8 mouse cellular contexts compared by ENCODE assay signal in genomic region chr5:23675499-23676155, GRCm38 (mm10). TPM values are rescaled to one million over a fixed set of nuclear protein-coding genes. Genes with fewer than 3 reads are reported as not detected.
DNase-seq lines count a peak whose midpoint lies in the region; ATAC-seq and TF ChIP-seq lines count a peak whose summit lies in the region.

No protein-coding gene starts in this region.

- no peaks in the 10 kb centered on the region for H3K9me3 ChIP-seq in ES-Bruce4 (replicated peaks; ENCODE audit: control insufficient read depth, insufficient read depth, low read length, poor library complexity, severe bottlenecking)
- H3K9me3 ChIP-seq in forebrain, embryonic 12.5 days = no peaks in the 10 kb centered on the region
- H3K9me3 ChIP-seq in heart, embryonic 16.5 days (replicated peaks; ENCODE audit: control insufficient read depth, low read length) = no peaks in the 10 kb centered on the region
- no peaks in the 10 kb centered on the region for H3K9me3 ChIP-seq in liver, postnatal 0 days (ENCODE audit: low read length)
- no peaks in the 10 kb centered on the region for H3K9me3 ChIP-seq in neural tube, embryonic 15.5 days (replicated peaks)

- no peaks in the 10 kb centered on the region for H3K27me3 ChIP-seq in ES-Bruce4 (ENCODE audit: control insufficient read depth, insufficient read depth, low read length, poor library complexity, severe bottlenecking)
- no peaks in the 10 kb centered on the region for H3K27me3 ChIP-seq in forebrain, embryonic 12.5 days
- H3K27me3 ChIP-seq in heart, embryonic 16.5 days (ENCODE audit: control insufficient read depth, insufficient read depth, low read length) = no peaks in the 10 kb centered on the region
- peaks cover 14% of the 10 kb centered on the region for H3K27me3 ChIP-seq in liver, postnatal 0 days (ENCODE audit: insufficient read depth, low read length)
- H3K27me3 ChIP-seq in neural tube, embryonic 15.5 days (replicated peaks) = no peaks in the 10 kb centered on the region
- H3K27me3 ChIP-seq in thymus, adult 2 months (ENCODE audit: control insufficient read depth, insufficient read depth, low read length) = no peaks in the 10 kb centered on the region

- H3K4me1 ChIP-seq in ES-Bruce4 (ENCODE audit: control insufficient read depth, insufficient read depth, low read length) = no peaks in the 10 kb centered on the region
- peaks cover 3% of the 10 kb centered on the region; the same call in 1 of the 2 replicates for H3K4me1 ChIP-seq in forebrain, embryonic 12.5 days
- peaks cover 11% of the 10 kb centered on the region for H3K4me1 ChIP-seq in heart, embryonic 16.5 days (ENCODE audit: control insufficient read depth, insufficient read depth, low read length)
- peaks cover 3% of the 10 kb centered on the region; the same call in 1 of the 2 replicates for H3K4me1 ChIP-seq in liver, postnatal 0 days (ENCODE audit: insufficient read depth)
- peaks cover 18% of the 10 kb centered on the region for H3K4me1 ChIP-seq in neural tube, embryonic 15.5 days
- H3K4me1 ChIP-seq in thymus, adult 2 months (replicated peaks; ENCODE audit: control insufficient read depth, insufficient read depth, low read length) = no peaks in the 10 kb centered on the region; the same call in 1 of the 2 replicates

- peak; percentile 90 for ATAC-seq in forebrain, embryonic 12.5 days (ENCODE audit: low FRiP score)
- ATAC-seq in heart, embryonic 16.5 days (replicated peaks; ENCODE audit: extremely low read depth, insufficient read depth, low FRiP score) = peak; percentile 88
- peak; percentile 80 for ATAC-seq in liver, postnatal 0 days
- ATAC-seq in neural tube, embryonic 15.5 days (ENCODE audit: low FRiP score) = peak; percentile 94

- H3K4me3 ChIP-seq in ES-Bruce4 (ENCODE audit: low read depth, low read length) = peak overlapping the region; percentile 88
- peak overlapping the region; percentile 92 for H3K4me3 ChIP-seq in forebrain, embryonic 12.5 days (replicated peaks)
- H3K4me3 ChIP-seq in heart, embryonic 16.5 days (ENCODE audit: low read length) = peak overlapping the region; percentile 97
- peak overlapping the region; percentile 79 for H3K4me3 ChIP-seq in liver, postnatal 0 days (ENCODE audit: low read depth, low read length)
- peak overlapping the region; percentile 94 for H3K4me3 ChIP-seq in neural tube, embryonic 15.5 days (replicated peaks)
- H3K4me3 ChIP-seq in thymus, adult 2 months (ENCODE audit: control insufficient read depth, insufficient read depth, low read length) = peak overlapping the region; percentile 98

- TF ChIP-seq CTCF in ES-Bruce4 (IDR thresholded peaks at IDR 0.05; ENCODE audit: low read depth, low read length) = no peak
- no peak for TF ChIP-seq CTCF in liver, postnatal 0 days (IDR thresholded peaks at IDR 0.05; ENCODE audit: low read depth)
- TF ChIP-seq CTCF in thymus, adult 2 months (IDR thresholded peaks at IDR 0.05; ENCODE audit: borderline replicate concordance, control insufficient read depth, extremely low read depth, insufficient read depth, low read length, poor library complexity) = no peak

- peak overlapping the region; percentile 41; the same call in 1 of the 2 replicates for H3K27ac ChIP-seq in ES-Bruce4 (ENCODE audit: insufficient read depth, low read length)
- H3K27ac ChIP-seq in forebrain, embryonic 12.5 days = peak overlapping the region; percentile 82
- peak overlapping the region; percentile 65 for H3K27ac ChIP-seq in heart, embryonic 16.5 days (ENCODE audit: low read length)
- H3K27ac ChIP-seq in liver, postnatal 0 days (ENCODE audit: low read depth) = no peak overlapping the region
- peak overlapping the region; percentile 89 for H3K27ac ChIP-seq in neural tube, embryonic 15.5 days (replicated peaks)
- H3K27ac ChIP-seq in thymus, adult 2 months (ENCODE audit: control insufficient read depth, insufficient read depth, low read length) = no peak overlapping the region

- peak overlapping the region; percentile 84 for H3K9ac ChIP-seq in ES-Bruce4 (ENCODE audit: low read depth, poor library complexity, severe bottlenecking)
- H3K9ac ChIP-seq in forebrain, embryonic 12.5 days = peak overlapping the region; percentile 84
- peak overlapping the region; percentile 89 for H3K9ac ChIP-seq in heart, embryonic 16.5 days (ENCODE audit: low read length)
- peak overlapping the region; percentile 61 for H3K9ac ChIP-seq in liver, postnatal 0 days (replicated peaks)
- H3K9ac ChIP-seq in neural tube, embryonic 15.5 days (replicated peaks) = peak overlapping the region; percentile 86

- DNase-seq in brain, embryonic 18.5 days (ENCODE audit: low read depth, low spot score) = peak; percentile 50
- peak; percentile 51 to 77 for DNase-seq in kidney, postnatal 25 days
- DNase-seq in liver, postnatal 0 days = peak; percentile 64
- DNase-seq in thymus, adult 2 months = peak; percentile 71

- peak overlapping the region; percentile 81 for H3K4me2 ChIP-seq in forebrain, embryonic 12.5 days
- peak overlapping the region; percentile 94 for H3K4me2 ChIP-seq in heart, embryonic 16.5 days (ENCODE audit: low read depth, low read length)
- H3K4me2 ChIP-seq in liver, postnatal 0 days (ENCODE audit: low read depth, low read length) = peak overlapping the region; percentile 99
- H3K4me2 ChIP-seq in neural tube, embryonic 15.5 days = peak overlapping the region; percentile 86

- WGBS in forebrain, embryonic 12.5 days = under 1% methylated on average over 51 of the region's 95 CpGs
- under 1% methylated on average over 73 of the region's 95 CpGs for WGBS in heart, embryonic 16.5 days
- under 1% methylated on average over 37 of the region's 95 CpGs for WGBS in liver, postnatal 0 days (ENCODE audit: insufficient replicate concordance)
- 1% methylated on average over 77 of the region's 95 CpGs for WGBS in neural tube, embryonic 15.5 days
- under 1% methylated on average over 75 of the region's 95 CpGs for WGBS in thymus, adult 2 months

- no peaks in the 10 kb centered on the region for H3K36me3 ChIP-seq in ES-Bruce4 (ENCODE audit: control insufficient read depth, insufficient read depth, low read length, poor library complexity, severe bottlenecking)
- H3K36me3 ChIP-seq in forebrain, embryonic 12.5 days (replicated peaks) = no peaks in the 10 kb centered on the region
- no peaks in the 10 kb centered on the region for H3K36me3 ChIP-seq in heart, embryonic 16.5 days (ENCODE audit: control insufficient read depth, insufficient read depth)
- H3K36me3 ChIP-seq in liver, postnatal 0 days (replicated peaks; ENCODE audit: insufficient read depth, low read length) = no peaks in the 10 kb centered on the region
- H3K36me3 ChIP-seq in neural tube, embryonic 15.5 days = no peaks in the 10 kb centered on the region
- no peaks in the 10 kb centered on the region for H3K36me3 ChIP-seq in thymus, adult 2 months (ENCODE audit: control insufficient read depth, insufficient read depth, low read length)

- TF ChIP-seq POLR2A in ES-Bruce4 (IDR thresholded peaks at IDR 0.05; ENCODE audit: insufficient read depth, low read length) = peak; percentile 8
- no peak for TF ChIP-seq POLR2A in thymus, adult 2 months (IDR thresholded peaks at IDR 0.05; ENCODE audit: control insufficient read depth, extremely low read depth, insufficient read depth, low read length, poor library complexity)

- no peak for TF ChIP-seq EP300 in ES-Bruce4 (IDR thresholded peaks at IDR 0.05; ENCODE audit: insufficient read depth, low read depth, low read length)
- no peak for TF ChIP-seq EP300 in liver, postnatal 0 days (IDR thresholded peaks at IDR 0.05; ENCODE audit: low read depth)

RNA-seq across cellular contexts. Expression of gene Srpk2, which starts 8.8 kb away (rescaled TPM):
- 64.8 and 71.2 TPM in 2 replicates for polyA plus RNA-seq in ES-Bruce4 (2011; ENCODE audit: insufficient read depth, insufficient read length, low read depth, missing spikeins)
- polyA plus RNA-seq in forebrain, embryonic 12.5 days (2016; fragmentation: Nextera tagmentation; extraction: Ambion mirVana) = 71.4 and 78.3 TPM in 2 replicates
- polyA plus RNA-seq in heart, embryonic 16.5 days (2015; fragmentation: Nextera tagmentation; extraction: Ambion mirVana) = 40.1 and 40.8 TPM in 2 replicates
- polyA plus RNA-seq in liver, postnatal 0 days (2015; fragmentation: Nextera tagmentation; extraction: Ambion mirVana) = 9.6 and 10.9 TPM in 2 replicates
- 94.5 and 101 TPM in 2 replicates for polyA plus RNA-seq in neural tube, embryonic 15.5 days (2015; fragmentation: Nextera tagmentation; extraction: Ambion mirVana)
- polyA plus RNA-seq in thymus, adult 2 months (2012; rRNA removed) = 12.3 and 13.8 TPM in 2 replicates

Comparison
In these comparisons a context has a peak if more than half of its experiments do, and no peak if none do; other contexts are left out.
1. H3K27ac ChIP-seq: peak in ES-Bruce4 (single experiment), forebrain, embryonic 12.5 days (single experiment), heart, embryonic 16.5 days (single experiment) and neural tube, embryonic 15.5 days (single experiment); none in liver, postnatal 0 days (single experiment) and thymus, adult 2 months (single experiment).
2. Peak in every context shown above with its lines, with median percentiles within 50 percentile points of each other: H3K4me3 ChIP-seq, H3K9ac ChIP-seq, DNase-seq, ATAC-seq and H3K4me2 ChIP-seq.